In the genomic region with DNA sequence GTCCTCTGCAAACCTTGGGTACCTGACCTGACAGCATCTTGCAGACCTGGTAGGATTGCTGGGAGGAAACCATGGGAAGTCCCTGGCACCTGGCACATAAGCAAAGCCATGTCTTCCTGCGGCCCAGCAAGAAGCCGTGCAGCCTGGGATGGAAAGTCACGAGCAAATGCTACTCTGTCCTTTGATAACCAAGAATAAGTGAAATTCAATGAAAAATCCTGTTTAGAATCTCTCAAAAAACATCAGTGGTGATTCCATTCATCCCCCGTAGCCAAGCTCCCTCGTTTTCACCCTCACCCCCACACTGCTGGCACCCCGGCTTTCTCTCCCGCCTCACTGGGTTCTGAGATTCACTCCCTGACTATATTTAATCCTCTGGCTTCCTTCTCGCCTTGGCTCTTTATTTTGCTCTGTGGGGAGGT, we compare ENCODE assay signal across 19 mouse cellular contexts.
DNase-seq lines count a peak whose midpoint lies in the region; ATAC-seq lines count a peak whose summit lies in the region.
"Had no signal": no experiment of that assay in that cellular context is flagged by ENCODE, and none has a peak within 500 bp of the region (broad histone marks: within the 10 kb centered on the region; RNA-seq: fewer than 3 reads in every experiment).

No protein-coding gene starts in this region.

- no peak for DNase-seq in frontal cortex, postnatal 14 days (ENCODE audit: low spot score in 2 of 2)
- DNase-seq in brain, adult 2 months (ENCODE audit: low read depth, low spot score): peak; percentile 90
- peak; percentile 82 for DNase-seq in cerebellum, adult 9-11 months
- peak; percentile 46 to 63 for DNase-seq in right cerebral cortex, adult 2 months (ENCODE audit: low spot score in 2 of 2)
- DNase-seq in adrenal gland, adult (ENCODE audit: inconsistent age in 2 of 2, low spot score in 1 of 2): no peak
- no peak for DNase-seq in thymus, postnatal 25 days
- DNase-seq in MN1 (ENCODE audit: low spot score): no peak
- DNase-seq: adrenal gland, adult 8-10 months; gastrocnemius, adult 2 months; heart, postnatal 36 days; kidney, adult 11 months; kidney, postnatal 36 days; liver, embryonic 13.5 days; lung, postnatal 4 days; midbrain, embryonic 14.5 days; thymus, postnatal 4 days had no signal

- ATAC-seq in frontal cortex, adult (ENCODE audit: low TSS enrichment): peak; percentile 88
- ATAC-seq: forebrain, embryonic 16.5 days; Patski had no signal

Comparison
In these comparisons a context has a peak if more than half of its experiments do, and no peak if none do; other contexts are left out.
1. DNase-seq: peak in brain, adult 2 months (single experiment), cerebellum, adult 9-11 months (single experiment) and right cerebral cortex, adult 2 months (2 of 2); none in frontal cortex, postnatal 14 days (0 of 2), adrenal gland, adult (0 of 2), thymus, postnatal 25 days (single experiment) and MN1 (single experiment).